ENCODE assay signal across 9 mouse cellular contexts in genomic region chr13:47777206-47778099, GRCm38 (mm10).
DNase-seq lines count a peak whose midpoint lies in the region; ATAC-seq and TF ChIP-seq lines count a peak whose summit lies in the region.
"Had no signal": no experiment of that assay in that cellular context is flagged by ENCODE, and none has a peak within 500 bp of the region (broad histone marks: within the 10 kb centered on the region; RNA-seq: fewer than 3 reads in every experiment).

No protein-coding gene starts in this region.

- 28% methylated on average over 15 of the region's 15 CpGs for WGBS in lung, embryonic 15.5 days
- 72% methylated on average over 15 of the region's 15 CpGs for WGBS in limb, embryonic 10.5 days
- WGBS in small intestine, adult 2 months, result 60% methylated on average over 15 of the region's 15 CpGs

- no peaks in the 10 kb centered on the region for H3K36me3 ChIP-seq in lung, embryonic 15.5 days
- H3K36me3 ChIP-seq in limb, embryonic 10.5 days, result no peaks in the 10 kb centered on the region
- no peaks in the 10 kb centered on the region for H3K36me3 ChIP-seq in small intestine, adult 2 months (ENCODE audit: control insufficient read depth, insufficient read depth, low read length)
- H3K36me3 ChIP-seq: liver, embryonic 15.5 days had no signal

- TF ChIP-seq POLR2A in small intestine, adult 2 months (IDR thresholded peaks at IDR 0.05; ENCODE audit: low read depth, low read length), result no peak

- no peak for TF ChIP-seq CTCF in small intestine, adult 2 months (IDR thresholded peaks at IDR 0.05; ENCODE audit: extremely low read depth, insufficient read length, insufficient replicate concordance, low read depth, low read length)

- H3K27me3 ChIP-seq in lung, embryonic 15.5 days, result no peaks in the 10 kb centered on the region
- H3K27me3 ChIP-seq in limb, embryonic 10.5 days (ENCODE audit: low read depth, poor library complexity, severe bottlenecking), result no peaks in the 10 kb centered on the region
- H3K27me3 ChIP-seq in small intestine, adult 2 months (ENCODE audit: control insufficient read depth, insufficient read depth, low read length), result no peaks in the 10 kb centered on the region
- H3K27me3 ChIP-seq: liver, embryonic 15.5 days had no signal

- no peaks in the 10 kb centered on the region for H3K9me3 ChIP-seq in lung, embryonic 15.5 days
- H3K9me3 ChIP-seq in limb, embryonic 10.5 days (replicated peaks), result no peaks in the 10 kb centered on the region
- H3K9me3 ChIP-seq: liver, embryonic 15.5 days had no signal

- peak overlapping the region; percentile 86 for H3K27ac ChIP-seq in lung, embryonic 15.5 days
- H3K27ac ChIP-seq in limb, embryonic 10.5 days, result no peak overlapping the region
- H3K27ac ChIP-seq in small intestine, adult 2 months (ENCODE audit: insufficient read depth, low read depth, low read length), result peak overlapping the region; percentile 85
- H3K27ac ChIP-seq: liver, embryonic 15.5 days had no signal

- H3K9ac ChIP-seq in lung, embryonic 15.5 days, result no peak overlapping the region
- H3K9ac ChIP-seq: liver, embryonic 15.5 days had no signal

- peaks cover 6% of the 10 kb centered on the region; the same call in 1 of the 2 replicates for H3K4me1 ChIP-seq in lung, embryonic 15.5 days
- peaks cover 15% of the 10 kb centered on the region for H3K4me1 ChIP-seq in limb, embryonic 10.5 days
- no peaks in the 10 kb centered on the region for H3K4me1 ChIP-seq in small intestine, adult 2 months (ENCODE audit: control insufficient read depth, insufficient read depth, insufficient read length, low read length)
- H3K4me1 ChIP-seq: liver, embryonic 15.5 days had no signal

- DNase-seq in adrenal gland, postnatal 14 days, result peak; percentile 11
- DNase-seq in adrenal gland, adult 2 months, result no peak
- DNase-seq in lung, postnatal 14 days, result no peak
- peak; percentile 35 for DNase-seq in limb, embryonic 10.5 days (ENCODE audit: low spot score)
- no peak for DNase-seq in thymus, postnatal 36 days
- DNase-seq in thymus, adult 18-20 months, result no peak

- ATAC-seq in lung, embryonic 15.5 days (ENCODE audit: borderline replicate concordance, extremely low read depth, low FRiP score, low TSS enrichment), result peak; percentile 70; the same call in 1 of the 2 replicates

- H3K4me2 ChIP-seq in lung, embryonic 15.5 days, result peak overlapping the region; percentile 46
- H3K4me2 ChIP-seq: liver, embryonic 15.5 days had no signal

- H3K4me3 ChIP-seq in lung, embryonic 15.5 days, result peak overlapping the region; percentile 8
- no peak overlapping the region for H3K4me3 ChIP-seq in limb, embryonic 10.5 days
- no peak overlapping the region for H3K4me3 ChIP-seq in small intestine, adult 2 months (ENCODE audit: low read depth, low read length)
- H3K4me3 ChIP-seq: liver, embryonic 15.5 days had no signal

Comparison
In these comparisons a context has a peak if more than half of its experiments do, and no peak if none do; other contexts are left out.
1. DNase-seq: peak in adrenal gland, postnatal 14 days (single experiment) and limb, embryonic 10.5 days (single experiment); none in adrenal gland, adult 2 months (single experiment), lung, postnatal 14 days (single experiment), thymus, postnatal 36 days (0 of 2) and thymus, adult 18-20 months (0 of 2).